ENCODE assay signal across 15 mouse cellular contexts in the genomic region with DNA sequence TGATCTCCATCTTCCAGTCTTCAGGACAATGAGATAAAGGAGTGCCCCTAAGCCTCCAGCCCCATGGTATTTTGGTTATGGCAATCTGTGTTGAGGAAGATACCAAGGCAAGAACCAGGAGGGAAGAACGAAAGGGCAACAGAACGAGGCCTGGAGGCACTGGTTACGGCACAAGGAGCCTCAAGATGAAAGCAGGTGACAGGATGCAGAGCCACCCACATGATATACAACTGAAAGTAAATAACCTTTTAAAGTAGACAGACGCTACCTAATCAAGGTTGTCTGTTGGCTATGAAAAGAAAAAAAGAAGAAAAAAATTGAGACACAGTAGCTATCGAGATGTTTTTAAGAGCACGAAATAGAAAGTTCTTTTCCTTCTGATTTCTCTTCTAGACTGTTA. TPM values are rescaled to one million over a fixed set of nuclear protein-coding genes. Genes with fewer than 3 reads are reported as not detected.
"Had no signal": no experiment of that assay in that cellular context is flagged by ENCODE, and none has a peak within 500 bp of the region (broad histone marks: within the 10 kb centered on the region; RNA-seq: fewer than 3 reads in every experiment).

No protein-coding gene starts in this region.

- ATAC-seq: liver, postnatal 0 days; lung, postnatal 0 days; midbrain, embryonic 16.5 days had no signal

- DNase-seq: liver, postnatal 0 days; lung, adult 2 months; lung, postnatal 14 days; lung, postnatal 36 days; midbrain, embryonic 14.5 days; right cerebral cortex, postnatal 14 days; thymus, adult 2 months; thymus, postnatal 25 days; thymus, postnatal 4 days had no signal

RNA-seq across cellular contexts. Expression of a gene that starts 16.0 kb away (rescaled TPM):
- total RNA-seq: megakaryocyte, adult 5-6 weeks; megakaryocyte-erythroid progenitor cell, adult 5-6 weeks; neutrophil, adult 5-6 weeks had no signal
- polyA plus RNA-seq: macrophage had no signal
